Mouse (Mus musculus) lung, adult 18-20 months (tissue): ENCODE measurements around the gene Jmjd6.
A peak's percentile ranks its signal among the peaks of the same experiment; 100 is the strongest.

Source experiments
- DNase-seq, 2 experiments: peaks; one replicate each; pipeline ENCODE4 v3.0.0; 2022; ENCODE audit warnings: mixed read lengths in 2 of 2

The Jmjd6 gene

DNA sequence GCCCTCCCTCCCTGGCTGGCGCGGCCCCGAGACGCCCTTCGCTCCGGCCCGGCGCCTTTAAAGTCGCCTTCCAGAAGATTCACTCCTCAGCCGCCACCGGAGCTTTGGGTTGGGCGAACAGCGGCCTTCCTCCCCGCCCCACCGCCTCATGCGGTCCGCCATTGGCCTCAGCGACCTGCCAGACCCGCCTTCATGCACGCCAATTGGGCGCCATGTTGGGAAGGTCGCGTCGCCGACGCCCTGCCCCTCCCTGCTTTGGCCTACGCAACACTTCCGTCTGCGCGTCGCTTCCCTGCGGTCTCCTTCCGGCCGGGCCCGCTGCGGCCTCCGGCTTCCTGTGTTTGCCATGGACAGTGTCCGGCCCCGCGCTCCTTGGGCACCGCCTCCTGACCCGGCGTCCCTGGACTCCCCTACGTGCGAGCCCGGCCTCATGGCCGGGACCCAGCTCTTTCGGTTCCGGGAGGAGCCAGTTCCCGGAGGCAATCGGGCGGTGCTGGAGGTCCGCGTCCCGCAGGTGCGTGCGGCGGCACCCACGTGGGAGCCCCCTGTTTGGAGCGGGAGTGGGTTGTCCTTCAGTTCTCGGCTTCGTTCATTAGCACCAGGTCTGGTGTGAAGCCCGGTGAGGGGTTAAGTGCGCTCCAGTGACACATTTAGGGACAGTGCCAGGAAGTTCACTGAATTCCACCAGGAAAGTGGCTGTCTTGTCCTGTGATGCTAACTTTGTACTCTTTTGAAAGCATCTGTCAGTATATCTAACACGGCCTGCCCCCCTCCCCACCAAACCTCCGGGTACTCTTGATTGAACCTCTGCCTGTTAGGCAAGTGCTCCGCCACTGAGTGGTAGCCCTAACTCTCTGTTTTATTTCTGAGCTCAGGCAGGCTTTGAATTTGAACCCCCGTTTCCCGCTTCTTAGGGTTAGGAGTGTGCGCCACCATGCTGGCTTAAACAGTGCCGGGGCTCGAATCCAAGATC lies at the start of gene Jmjd6, which contains the start of gene Mettl23:
Jmjd6 (minus strand) TSS at position 189 of the 973 bp plus-strand sequence.
Mettl23 (plus strand) TSS at position 18 of the 973 bp plus-strand sequence.
- DNase-seq, result peak; percentile 99

DNA sequence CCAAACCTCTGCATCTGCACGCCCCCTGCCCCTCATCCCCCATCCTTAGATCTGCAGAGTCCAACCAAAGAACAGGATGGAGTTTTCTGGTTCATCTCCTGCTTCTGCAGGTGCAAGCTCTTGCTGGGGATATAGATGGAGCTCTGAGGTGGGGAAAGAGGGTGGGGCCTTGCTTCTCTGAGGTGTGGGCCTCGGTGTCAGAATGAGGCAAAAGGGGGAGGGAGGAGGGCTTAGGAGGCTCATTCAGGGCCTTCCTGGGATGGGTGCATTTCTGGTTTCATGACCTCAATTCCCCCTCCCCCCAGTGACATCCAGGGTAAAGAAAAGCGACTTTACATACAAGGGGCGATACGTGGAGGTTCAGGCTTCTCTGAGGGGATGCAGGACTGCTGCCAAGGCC lies 43.9 kb upstream of the Jmjd6 start:
- no peak for DNase-seq

DNA sequence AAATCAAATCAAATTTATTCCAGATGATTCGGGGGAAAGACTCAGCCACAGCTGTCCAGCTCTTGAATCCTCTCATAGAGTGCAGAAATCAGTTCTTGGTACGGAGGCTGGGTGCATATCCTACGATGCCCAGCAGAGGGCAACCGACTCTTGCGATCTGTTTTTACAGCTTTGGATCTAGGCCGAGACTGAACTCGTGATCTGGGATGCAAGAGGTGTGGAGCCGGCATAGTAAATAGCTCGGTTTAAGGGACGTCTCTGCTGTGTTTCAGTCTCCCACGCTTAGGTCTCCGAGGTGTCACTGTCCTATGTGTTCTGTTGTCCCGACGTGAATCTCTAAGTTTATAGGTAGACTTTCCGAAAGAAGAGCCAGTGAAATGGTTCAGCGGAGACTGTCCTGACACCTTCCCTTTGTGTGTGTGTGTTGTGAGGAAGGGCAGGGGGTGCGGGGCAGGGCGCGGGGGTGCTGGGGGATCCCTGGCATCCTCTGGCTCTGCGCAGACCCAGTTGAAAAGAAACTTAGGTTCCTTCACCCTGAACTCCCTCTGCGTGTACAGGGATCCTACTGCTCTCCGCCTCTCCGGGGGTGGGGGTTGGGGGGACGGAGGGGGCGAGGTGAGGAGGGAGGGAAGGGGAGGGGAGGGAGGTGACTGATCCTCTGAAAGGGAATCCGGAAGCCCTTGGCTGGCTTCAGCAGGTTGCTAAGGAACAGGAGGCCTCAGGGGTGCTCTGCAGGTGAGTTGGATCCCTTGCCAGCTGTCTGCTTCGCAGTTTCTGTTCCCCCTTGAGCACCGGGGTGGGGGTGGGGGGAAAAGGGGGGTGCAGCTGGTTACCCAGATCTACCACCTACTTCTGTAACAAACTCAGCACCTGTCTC lies 42.3 kb upstream of the Jmjd6 start:
- peak; percentile 68 to 79 for DNase-seq

- no peak for DNase-seq
Measured at GRCm38 (mm10) chr11:116884061-116884460, 40.8 kb upstream of the Jmjd6 start.

- no peak for DNase-seq
Measured at GRCm38 (mm10) chr11:116882446-116882845, 39.2 kb upstream of the Jmjd6 start.

DNA sequence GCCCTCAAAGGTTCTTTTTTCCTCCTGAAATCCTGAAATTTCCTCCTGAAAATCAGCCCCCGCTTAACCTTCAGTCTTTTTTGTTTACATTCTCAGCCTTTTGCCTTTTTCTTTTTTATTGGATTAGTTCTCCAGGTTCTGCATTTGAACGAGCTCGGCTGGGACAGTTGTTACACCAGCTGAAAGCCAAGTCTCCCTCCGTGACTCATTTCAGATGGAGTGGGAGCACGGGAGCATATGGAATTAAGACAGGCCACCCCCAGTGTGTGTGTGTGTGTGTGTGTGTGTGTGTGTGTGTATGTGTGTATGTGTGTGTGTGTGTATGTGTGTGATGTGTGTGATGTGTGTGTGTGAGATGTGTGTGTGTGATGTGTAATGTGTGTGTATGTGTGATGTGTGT lies 38.2 kb upstream of the Jmjd6 start:
- no peak for DNase-seq

DNA sequence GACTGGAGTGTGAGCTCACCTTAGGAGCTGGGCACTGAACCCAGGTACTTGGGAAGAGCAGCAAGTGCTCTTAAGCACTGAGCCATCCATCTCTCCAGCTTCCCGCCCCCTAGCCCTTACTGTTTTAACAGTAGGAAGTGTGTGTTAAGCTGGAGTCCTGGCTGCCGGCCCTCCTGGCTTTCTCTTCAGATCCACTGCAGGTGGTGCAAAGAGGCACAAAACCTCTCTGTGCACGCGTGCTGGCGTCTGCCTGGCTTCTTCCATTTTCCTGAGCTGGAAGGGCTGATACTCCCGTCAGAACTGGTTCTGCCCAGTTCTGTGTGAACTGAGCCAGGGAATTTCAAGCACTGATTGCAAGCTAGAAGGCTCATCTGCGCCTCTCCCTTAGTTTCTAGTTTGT lies 37.6 kb upstream of the Jmjd6 start:
- DNase-seq, result no peak

GRCm38 (mm10) chr11:116878454-116878853 lies 35.2 kb upstream of the Jmjd6 start:
- no peak for DNase-seq

DNA sequence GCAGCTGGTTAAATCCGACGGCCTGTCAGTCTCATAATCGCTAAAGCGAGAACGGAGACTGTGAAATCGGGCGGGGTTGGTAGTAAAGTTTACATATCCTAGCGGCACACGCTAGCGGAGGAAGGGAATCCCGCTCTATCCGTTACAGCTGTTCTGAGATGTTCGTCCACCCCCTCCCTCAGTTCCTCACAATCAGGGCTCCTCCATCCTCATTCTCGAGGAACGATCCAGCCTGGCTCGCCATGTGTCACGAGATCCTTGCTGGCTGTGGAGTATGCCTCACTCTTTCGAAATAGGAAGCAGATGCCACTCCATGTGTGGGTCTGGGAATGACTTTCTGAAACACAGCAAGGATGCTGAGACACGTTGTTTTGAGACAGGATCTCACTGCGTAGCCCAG lies 30.7 kb upstream of the Jmjd6 start:
- no peak for DNase-seq

DNA sequence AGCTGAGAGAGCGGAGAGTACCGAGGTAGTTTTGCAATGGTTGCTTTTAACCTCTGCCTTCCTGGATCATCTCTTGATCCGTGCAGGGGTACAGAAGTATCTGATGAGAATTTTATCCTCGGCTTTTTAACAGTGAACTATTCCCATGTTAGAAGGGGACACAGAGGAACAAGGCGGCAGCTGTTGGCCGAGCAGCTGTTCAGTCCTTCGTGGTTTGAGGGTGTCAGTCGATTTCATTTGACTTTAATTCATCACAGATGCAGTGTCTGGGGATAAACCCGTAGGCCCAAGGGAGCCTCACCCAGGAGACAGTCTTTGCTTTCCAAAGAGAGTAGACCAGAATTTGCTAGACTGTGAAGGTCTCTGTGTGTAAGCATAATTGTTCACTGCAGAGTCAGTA lies 28.3 kb upstream of the Jmjd6 start:
- DNase-seq, result no peak

DNA sequence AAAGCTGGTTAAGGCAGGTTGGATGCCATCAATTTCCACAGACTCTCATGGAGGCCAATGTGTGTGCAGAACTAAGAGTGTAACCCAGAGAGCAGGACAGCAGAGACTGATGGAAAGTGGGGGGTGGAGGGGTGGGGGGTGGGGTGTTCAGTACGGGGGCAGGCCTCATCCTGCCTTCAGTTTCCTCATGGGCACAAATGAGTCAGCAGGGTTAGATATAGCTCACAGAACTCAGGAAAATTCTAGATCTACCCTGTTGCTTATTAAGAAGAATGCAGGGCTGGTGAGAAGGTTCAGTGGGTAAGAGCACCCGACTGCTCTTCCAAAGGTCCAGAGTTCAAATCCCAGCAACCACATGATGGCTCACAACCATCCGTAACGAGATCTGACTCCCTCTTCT lies 26.4 kb upstream of the Jmjd6 start:
- no peak for DNase-seq

DNA sequence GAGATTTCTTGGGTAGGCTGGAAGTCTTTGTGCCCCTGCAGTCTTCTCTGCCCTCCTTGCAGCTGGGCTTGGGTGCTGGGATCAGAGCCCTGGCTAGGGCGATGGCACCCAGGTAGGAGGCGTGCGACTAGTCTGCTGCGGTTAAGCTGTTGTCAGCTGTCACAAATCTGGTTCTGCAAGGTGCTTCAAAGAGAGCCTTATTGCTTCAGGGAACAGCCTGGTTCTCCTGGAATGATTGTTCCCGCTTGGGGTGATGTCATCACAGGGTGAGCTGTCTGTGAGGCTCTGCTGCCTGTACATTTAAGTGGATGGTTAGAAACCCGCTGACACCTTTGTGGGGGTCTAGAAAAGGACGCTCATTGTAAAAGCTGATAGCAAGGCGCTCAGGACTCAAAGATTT lies 26.0 kb upstream of the Jmjd6 start:
- peak; percentile 25 to 60 for DNase-seq

GRCm38 (mm10) chr11:116868129-116868528 lies 24.9 kb upstream of the Jmjd6 start:
- peak; percentile 21 to 32 for DNase-seq

DNA sequence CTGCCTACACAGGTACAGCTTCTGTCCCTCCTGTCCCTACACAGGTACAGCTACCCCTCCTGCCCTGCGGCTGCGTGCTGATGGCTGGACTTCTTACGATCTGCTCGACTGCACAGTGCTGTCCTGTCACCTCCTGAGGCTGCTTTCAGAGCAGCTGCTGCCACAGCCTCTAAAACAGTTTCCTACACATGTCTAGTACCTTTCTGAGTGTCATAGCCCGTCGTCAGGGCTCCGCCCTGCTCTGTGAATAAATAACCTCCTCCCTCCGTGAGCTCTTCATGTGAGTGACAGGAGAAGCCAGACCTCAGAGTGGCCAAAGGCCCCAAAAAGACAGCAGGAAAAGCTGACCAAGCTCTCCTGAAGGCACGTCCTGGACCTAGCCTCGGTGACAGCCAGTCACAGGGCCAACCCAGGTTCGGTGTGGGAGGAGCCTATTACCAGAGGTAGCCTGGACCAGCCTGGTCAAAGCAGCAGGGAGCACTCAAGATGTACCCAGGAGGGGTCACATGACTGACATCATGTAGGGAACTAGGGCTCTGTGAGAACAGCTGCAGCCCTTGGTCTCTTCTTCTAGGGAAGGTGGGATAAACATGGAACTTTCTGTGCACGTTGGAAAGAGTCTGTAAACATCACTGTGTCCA lies 22.8 kb upstream of the Jmjd6 start:
- DNase-seq, result no peak

GRCm38 (mm10) chr11:116864444-116864843 lies 21.2 kb upstream of the Jmjd6 start:
- no peak for DNase-seq

DNA sequence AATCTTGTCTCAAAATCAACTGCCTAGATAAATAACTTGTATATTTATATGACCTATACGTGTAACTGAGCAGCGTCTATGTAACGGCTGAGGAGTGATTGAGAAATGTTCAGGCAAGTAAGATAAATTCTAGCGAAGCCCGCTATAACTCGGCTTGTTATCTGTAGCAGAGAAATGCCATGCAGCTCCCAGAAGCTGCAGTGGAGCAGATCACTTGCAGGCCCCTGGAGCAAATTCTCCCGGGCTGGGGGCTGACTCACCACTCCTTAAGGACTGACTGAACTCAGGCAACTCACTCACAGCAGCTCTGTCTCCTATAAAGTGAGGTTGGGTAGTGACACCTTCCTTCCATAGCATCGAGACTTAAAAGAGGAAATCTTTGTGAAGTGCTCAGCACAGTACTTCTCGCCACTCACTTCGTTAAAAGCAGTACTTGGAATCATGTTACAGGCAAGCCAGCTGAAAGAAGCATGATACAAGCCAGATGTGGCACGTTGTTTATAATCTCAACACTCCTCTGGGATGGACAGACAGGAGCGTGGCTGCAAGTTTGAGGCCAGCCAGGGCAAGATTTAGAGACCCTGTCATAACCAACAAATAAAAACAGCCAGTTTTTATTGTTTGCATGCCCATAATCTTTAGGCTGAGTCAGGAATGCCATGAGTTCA lies 14.1 kb upstream of the Jmjd6 start:
- DNase-seq, result no peak

DNA sequence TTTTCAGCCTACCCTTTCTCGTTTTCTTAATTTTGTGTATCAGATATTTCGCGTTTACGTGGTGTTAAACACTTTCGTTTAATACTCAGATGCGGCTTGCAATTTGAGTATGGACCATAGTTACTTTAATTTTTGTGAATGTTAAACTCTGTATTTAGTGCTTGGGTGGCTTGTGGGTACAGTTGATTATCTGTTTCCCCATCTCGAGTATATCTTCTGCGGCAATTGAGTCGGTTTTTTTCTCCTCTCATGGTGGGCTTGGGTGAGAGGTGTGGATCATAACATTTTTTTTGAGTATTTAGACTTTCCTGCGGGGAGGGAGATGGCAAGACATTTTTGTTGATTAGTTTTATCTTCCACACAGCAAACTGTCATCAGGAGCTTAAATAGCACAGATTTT lies 11.0 kb upstream of the Jmjd6 start:
- no peak for DNase-seq

GRCm38 (mm10) chr11:116853512-116853928 lies 10.3 kb upstream of the Jmjd6 start:
- DNase-seq, result peak; percentile 96 to 97

DNA sequence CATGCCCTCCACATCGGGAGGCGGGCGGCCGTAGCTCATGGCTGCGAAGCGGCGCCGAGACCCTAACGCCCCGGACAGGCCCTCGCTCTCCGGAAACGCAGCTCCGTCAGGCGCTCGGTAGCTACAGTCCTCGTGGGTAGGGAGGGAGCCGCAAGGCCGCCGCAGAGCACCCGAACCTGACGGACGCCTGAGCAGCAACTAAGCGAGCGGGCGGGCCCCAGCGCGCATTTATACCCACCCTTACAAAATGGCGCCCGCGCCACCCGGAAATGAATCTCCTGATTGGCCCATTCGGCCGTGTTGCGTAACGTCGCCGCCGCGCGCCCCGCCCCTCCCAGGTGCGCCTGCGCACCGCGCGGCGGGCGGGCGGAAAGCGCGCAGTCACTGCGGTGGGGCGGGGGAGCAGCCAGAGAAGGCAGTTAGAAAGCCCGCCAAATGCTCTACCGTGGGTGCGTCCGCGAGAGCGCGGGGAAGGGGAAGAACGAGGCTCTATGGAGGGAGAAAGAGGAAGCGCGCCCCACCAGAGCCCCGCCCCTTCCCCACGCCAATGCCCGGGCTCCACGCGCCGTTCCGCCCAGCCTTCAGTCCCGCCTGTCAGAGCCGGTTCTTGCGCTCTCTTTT lies 9.8 kb upstream of the Jmjd6 start, which contains the start of gene Srsf2:
Srsf2 (minus strand) TSS at position 204 of the 621 bp plus-strand sequence.
- peak; percentile 96 for DNase-seq

- peak; percentile 88 to 89 for DNase-seq
Measured at GRCm38 (mm10) chr11:116852291-116852890, 9.1 kb upstream of the Jmjd6 start, which contains the start of gene Mfsd11. TSS of gene Mfsd11 (plus strand) at chr11:116852440.
